ENCODE assay signal across 27 mouse cellular contexts in the genomic region with DNA sequence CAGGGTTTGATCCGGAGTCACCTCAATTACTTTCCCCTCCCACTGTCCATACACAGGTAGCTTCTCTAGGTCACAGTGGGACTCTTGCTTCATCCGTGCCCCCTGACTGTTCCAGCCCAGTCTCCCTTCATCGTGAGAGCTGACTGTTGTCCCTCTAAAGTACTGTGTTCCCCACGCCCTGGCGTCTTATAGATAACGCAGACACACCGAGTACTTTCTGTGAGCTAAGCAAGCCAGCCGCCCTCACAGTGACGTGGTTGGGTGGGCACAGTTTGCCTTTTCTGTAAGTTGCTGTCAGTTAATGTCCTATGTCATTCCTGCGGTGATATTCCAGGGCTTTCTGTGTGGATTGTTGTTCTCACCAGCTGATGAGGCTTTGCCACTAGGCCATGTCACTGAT. TPM values are rescaled to one million over a fixed set of nuclear protein-coding genes. Genes with fewer than 3 reads are reported as not detected.
DNase-seq lines count a peak whose midpoint lies in the region; ATAC-seq lines count a peak whose summit lies in the region.
"Had no signal": no experiment of that assay in that cellular context is flagged by ENCODE, and none has a peak within 500 bp of the region (broad histone marks: within the 10 kb centered on the region; RNA-seq: fewer than 3 reads in every experiment).

No protein-coding gene starts in this region.

- peaks cover 28 to 51% of the 10 kb centered on the region in 2 experiments for H3K4me1 ChIP-seq in heart, embryonic 14.5 days (ENCODE audit: control insufficient read depth in 2 of 2, insufficient read depth in 2 of 2, low read length in 2 of 2)
- peaks cover 71% of the 10 kb centered on the region for H3K4me1 ChIP-seq in hindbrain, embryonic 13.5 days (replicated peaks)
- peaks cover 36% of the 10 kb centered on the region for H3K4me1 ChIP-seq in hindbrain, embryonic 10.5 days (replicated peaks)
- H3K4me1 ChIP-seq in midbrain, embryonic 13.5 days (replicated peaks), result peaks cover 45% of the 10 kb centered on the region
- H3K4me1 ChIP-seq in midbrain, embryonic 14.5 days (ENCODE audit: control insufficient read depth, insufficient read depth, low read length), result peaks cover 21% of the 10 kb centered on the region
- H3K4me1 ChIP-seq in neural tube, embryonic 15.5 days, result peaks cover 35% of the 10 kb centered on the region
- H3K4me1 ChIP-seq: liver, embryonic 13.5 days had no signal

- H3K36me3 ChIP-seq in heart, embryonic 14.5 days (ENCODE audit: control insufficient read depth, insufficient read depth, low read length), result peaks cover 16% of the 10 kb centered on the region
- H3K36me3 ChIP-seq in hindbrain, embryonic 13.5 days, result peaks cover 13% of the 10 kb centered on the region
- H3K36me3 ChIP-seq in hindbrain, embryonic 10.5 days, result peaks cover 18% of the 10 kb centered on the region
- H3K36me3 ChIP-seq in midbrain, embryonic 13.5 days, result peaks cover 13% of the 10 kb centered on the region
- peaks cover 13% of the 10 kb centered on the region; the same call in 1 of the 2 replicates for H3K36me3 ChIP-seq in midbrain, embryonic 14.5 days (ENCODE audit: control insufficient read depth, insufficient read depth, low read length)
- H3K36me3 ChIP-seq in neural tube, embryonic 15.5 days, result peaks cover 12% of the 10 kb centered on the region
- H3K36me3 ChIP-seq: embryonic facial prominence, embryonic 15.5 days; liver, embryonic 13.5 days had no signal

- no peak for DNase-seq in heart, adult 9 months (ENCODE audit: low spot score in 2 of 2)
- DNase-seq in hindbrain, embryonic 10.5 days (ENCODE audit: low spot score), result no peak
- no peak for DNase-seq in midbrain, embryonic 14.5 days
- DNase-seq in embryo, embryonic 10.5 days (ENCODE audit: low spot score), result no peak
- DNase-seq: adrenal gland, postnatal 25 days; cerebellum, adult 11-12 months; cerebellum, postnatal 10 days; forebrain, postnatal 0 days; heart, postnatal 10 days; kidney, adult 11 months; kidney, postnatal 14 days; layer of hippocampus, adult 9-11 months; liver, embryonic 13.5 days; lung, adult 18-20 months; lung, postnatal 4 days; right cerebral cortex, postnatal 4 days had no signal

- peak overlapping the region; percentile 53 for H3K9ac ChIP-seq in heart, embryonic 14.5 days (ENCODE audit: low read length)
- no peak overlapping the region for H3K9ac ChIP-seq in hindbrain, embryonic 13.5 days
- no peak overlapping the region for H3K9ac ChIP-seq in midbrain, embryonic 13.5 days (replicated peaks)
- no peak overlapping the region for H3K9ac ChIP-seq in midbrain, embryonic 14.5 days (replicated peaks; ENCODE audit: low read length)
- no peak overlapping the region for H3K9ac ChIP-seq in neural tube, embryonic 15.5 days (replicated peaks)
- H3K9ac ChIP-seq: embryonic facial prominence, embryonic 15.5 days; forebrain, embryonic 12.5 days; forebrain, postnatal 0 days; limb, embryonic 15.5 days; liver, embryonic 13.5 days had no signal

- no peaks in the 10 kb centered on the region for H3K9me3 ChIP-seq in heart, embryonic 14.5 days (ENCODE audit: control insufficient read depth, low read length)
- H3K9me3 ChIP-seq in hindbrain, embryonic 13.5 days, result no peaks in the 10 kb centered on the region
- H3K9me3 ChIP-seq in hindbrain, embryonic 10.5 days, result no peaks in the 10 kb centered on the region
- H3K9me3 ChIP-seq in midbrain, embryonic 13.5 days, result no peaks in the 10 kb centered on the region
- no peaks in the 10 kb centered on the region for H3K9me3 ChIP-seq in midbrain, embryonic 14.5 days (ENCODE audit: control insufficient read depth, low read length)
- H3K9me3 ChIP-seq in neural tube, embryonic 15.5 days (replicated peaks), result no peaks in the 10 kb centered on the region
- H3K9me3 ChIP-seq: embryonic facial prominence, embryonic 10.5 days; embryonic facial prominence, embryonic 15.5 days; forebrain, embryonic 12.5 days; limb, embryonic 10.5 days; limb, embryonic 15.5 days; liver, embryonic 13.5 days had no signal

- ATAC-seq in heart, embryonic 14.5 days (ENCODE audit: insufficient number of reproducible peaks, insufficient read depth, low FRiP score, low read depth), result no peak
- no peak for ATAC-seq in hindbrain, embryonic 13.5 days (ENCODE audit: low FRiP score)
- no peak for ATAC-seq in midbrain, embryonic 13.5 days
- ATAC-seq in midbrain, embryonic 14.5 days (ENCODE audit: low FRiP score, low TSS enrichment), result no peak
- no peak for ATAC-seq in neural tube, embryonic 15.5 days (ENCODE audit: low FRiP score)
- ATAC-seq: forebrain, postnatal 0 days; inflammation-experienced regulatory T-cells, adult 6 months; lung, postnatal 0 days had no signal

- H3K27me3 ChIP-seq in heart, embryonic 14.5 days (ENCODE audit: control insufficient read depth, insufficient read depth, low read length), result no peaks in the 10 kb centered on the region
- no peaks in the 10 kb centered on the region for H3K27me3 ChIP-seq in hindbrain, embryonic 13.5 days
- H3K27me3 ChIP-seq in hindbrain, embryonic 10.5 days (ENCODE audit: insufficient read depth, poor library complexity, severe bottlenecking), result no peaks in the 10 kb centered on the region
- H3K27me3 ChIP-seq in midbrain, embryonic 13.5 days, result no peaks in the 10 kb centered on the region
- no peaks in the 10 kb centered on the region for H3K27me3 ChIP-seq in midbrain, embryonic 14.5 days (ENCODE audit: control insufficient read depth, insufficient read depth, low read length)
- H3K27me3 ChIP-seq in neural tube, embryonic 15.5 days (replicated peaks), result no peaks in the 10 kb centered on the region
- H3K27me3 ChIP-seq: embryonic facial prominence, embryonic 15.5 days; forebrain, embryonic 12.5 days; limb, embryonic 15.5 days; liver, embryonic 13.5 days had no signal

- no peak overlapping the region for H3K4me3 ChIP-seq in heart, embryonic 14.5 days (ENCODE audit: control insufficient read depth in 1 of 2, insufficient read depth in 1 of 2, low read depth in 1 of 2, low read length in 2 of 2)
- no peak overlapping the region for H3K4me3 ChIP-seq in hindbrain, embryonic 13.5 days
- H3K4me3 ChIP-seq in hindbrain, embryonic 10.5 days, result no peak overlapping the region
- no peak overlapping the region for H3K4me3 ChIP-seq in midbrain, embryonic 13.5 days (replicated peaks)
- H3K4me3 ChIP-seq in midbrain, embryonic 14.5 days (replicated peaks; ENCODE audit: low read depth, low read length), result no peak overlapping the region
- H3K4me3 ChIP-seq in neural tube, embryonic 15.5 days (replicated peaks), result no peak overlapping the region
- H3K4me3 ChIP-seq: embryonic facial prominence, embryonic 10.5 days; embryonic facial prominence, embryonic 15.5 days; forebrain, embryonic 12.5 days; limb, embryonic 10.5 days; limb, embryonic 15.5 days; liver, embryonic 13.5 days had no signal

- WGBS in heart, embryonic 14.5 days, result 38% methylated on average over 10 of the region's 10 CpGs
- 70% methylated on average over 10 of the region's 10 CpGs for WGBS in hindbrain, embryonic 13.5 days
- WGBS in hindbrain, embryonic 10.5 days, result 83% methylated on average over 10 of the region's 10 CpGs
- 72% methylated on average over 10 of the region's 10 CpGs for WGBS in midbrain, embryonic 13.5 days
- WGBS in midbrain, embryonic 14.5 days, result 72% methylated on average over 10 of the region's 10 CpGs
- WGBS in neural tube, embryonic 15.5 days, result 80% methylated on average over 10 of the region's 10 CpGs

- no peak overlapping the region for H3K4me2 ChIP-seq in heart, embryonic 14.5 days (ENCODE audit: low read length)
- H3K4me2 ChIP-seq in hindbrain, embryonic 13.5 days, result no peak overlapping the region
- H3K4me2 ChIP-seq in midbrain, embryonic 13.5 days (replicated peaks), result no peak overlapping the region
- no peak overlapping the region for H3K4me2 ChIP-seq in midbrain, embryonic 14.5 days (ENCODE audit: low read length)
- no peak overlapping the region for H3K4me2 ChIP-seq in neural tube, embryonic 15.5 days
- H3K4me2 ChIP-seq: embryonic facial prominence, embryonic 15.5 days; forebrain, embryonic 12.5 days; limb, embryonic 15.5 days; liver, embryonic 13.5 days had no signal

- H3K27ac ChIP-seq in heart, embryonic 14.5 days (replicated peaks in 1 of 2; ENCODE audit: control insufficient read depth in 1 of 2, insufficient read depth in 1 of 2, low read depth in 2 of 2, low read length in 2 of 2), result peak overlapping the region in 1 of 2 experiments; percentile 41; a peak in 1 of 4 replicates
- H3K27ac ChIP-seq in hindbrain, embryonic 13.5 days, result peak overlapping the region; percentile 49
- H3K27ac ChIP-seq in hindbrain, embryonic 10.5 days, result no peak overlapping the region
- 0 out of 2 replicates have a peak overlapping the region, but pooled peaks have one; percentile 30 for H3K27ac ChIP-seq in midbrain, embryonic 13.5 days
- H3K27ac ChIP-seq in midbrain, embryonic 14.5 days (replicated peaks; ENCODE audit: low read depth, low read length), result no peak overlapping the region; the same call in 1 of the 2 replicates
- 0 out of 2 replicates have a peak overlapping the region, but pooled peaks have one; percentile 5 for H3K27ac ChIP-seq in neural tube, embryonic 15.5 days (replicated peaks)
- H3K27ac ChIP-seq: embryonic facial prominence, embryonic 10.5 days; embryonic facial prominence, embryonic 15.5 days; forebrain, embryonic 12.5 days; limb, embryonic 10.5 days; limb, embryonic 15.5 days; liver, embryonic 13.5 days had no signal

RNA-seq across cellular contexts. Expression of gene Afap1, which starts 39.9 kb away (rescaled TPM):
- polyA plus RNA-seq in heart, embryonic 14.5 days (2014; fragmentation: Nextera tagmentation; extraction: Ambion mirVana), result 24.8 and 27.3 TPM in 2 replicates
- polyA plus RNA-seq in hindbrain, embryonic 13.5 days (2015; fragmentation: Nextera tagmentation; extraction: Ambion mirVana), result 82.8 and 86.5 TPM in 2 replicates
- polyA plus RNA-seq in hindbrain, embryonic 10.5 days (2016; fragmentation: Nextera tagmentation; extraction: Ambion mirVana), result 38.6 and 56.5 TPM in 2 replicates
- polyA plus RNA-seq in midbrain, embryonic 13.5 days (2015; fragmentation: Nextera tagmentation; extraction: Ambion mirVana), result 68.7 and 73.0 TPM in 2 replicates
- polyA plus RNA-seq in midbrain, embryonic 14.5 days (2014; fragmentation: Nextera tagmentation; extraction: Ambion mirVana), result 64.6 and 81.8 TPM in 2 replicates
- polyA plus RNA-seq in neural tube, embryonic 15.5 days (2015; fragmentation: Nextera tagmentation; extraction: Ambion mirVana), result 50.8 and 57.0 TPM in 2 replicates

Comparison
In these comparisons a context has a peak if more than half of its experiments do, and no peak if none do; other contexts are left out.
1. H3K27ac ChIP-seq: peak in hindbrain, embryonic 13.5 days (single experiment), midbrain, embryonic 13.5 days (single experiment) and neural tube, embryonic 15.5 days (single experiment); none in hindbrain, embryonic 10.5 days (single experiment) and midbrain, embryonic 14.5 days (single experiment).